Comparison of ENCODE assay signal across 21 mouse cellular contexts in the genomic region with DNA sequence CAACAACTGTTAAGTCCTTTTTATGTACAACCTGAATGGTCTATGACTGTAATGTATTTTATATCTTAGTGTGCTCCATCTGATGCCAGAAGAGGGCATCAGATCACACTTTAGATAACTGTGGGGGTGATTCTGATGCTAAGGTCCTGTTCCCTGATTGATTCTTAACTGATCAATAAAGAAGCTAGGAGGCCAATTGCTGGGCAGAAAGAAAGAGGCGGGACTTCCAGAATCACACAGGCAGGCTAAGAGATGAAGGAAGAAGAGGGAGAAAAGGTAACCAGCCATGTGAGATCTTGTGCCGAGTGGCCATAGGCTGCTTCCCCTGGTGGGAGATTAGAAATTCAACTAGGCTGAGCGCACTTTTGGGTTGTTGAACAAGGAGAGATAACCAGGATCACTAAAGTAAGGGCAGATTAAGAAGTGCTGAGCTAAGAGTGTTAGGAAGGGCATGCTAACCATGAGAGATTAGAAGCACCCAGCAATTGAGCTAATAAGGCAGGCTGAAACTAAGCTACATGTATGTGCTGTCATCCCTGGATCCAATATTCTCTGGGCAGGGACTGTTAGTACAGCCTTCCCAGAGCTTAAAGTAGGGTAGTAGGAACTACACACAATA.
"Had no signal": no experiment of that assay in that cellular context is flagged by ENCODE, and none has a peak within 500 bp of the region (broad histone marks: within the 10 kb centered on the region; RNA-seq: fewer than 3 reads in every experiment).

No protein-coding gene starts in this region.

- ATAC-seq: midbrain, embryonic 13.5 days; midbrain, embryonic 16.5 days had no signal

- H3K9me3 ChIP-seq: limb, embryonic 12.5 days; limb, embryonic 15.5 days; liver, embryonic 15.5 days; midbrain, embryonic 10.5 days; midbrain, embryonic 13.5 days; neural tube, embryonic 13.5 days; stomach, embryonic 15.5 days had no signal

- H3K9ac ChIP-seq: limb, embryonic 12.5 days; limb, embryonic 15.5 days; liver, embryonic 15.5 days; midbrain, embryonic 13.5 days; neural tube, embryonic 13.5 days; stomach, embryonic 15.5 days had no signal

- H3K4me2 ChIP-seq: limb, embryonic 12.5 days; limb, embryonic 15.5 days; liver, embryonic 15.5 days; midbrain, embryonic 13.5 days; neural tube, embryonic 13.5 days; stomach, embryonic 15.5 days had no signal

- H3K27me3 ChIP-seq: limb, embryonic 12.5 days; limb, embryonic 15.5 days; liver, embryonic 15.5 days; midbrain, embryonic 13.5 days; neural tube, embryonic 13.5 days; stomach, embryonic 15.5 days had no signal

- H3K4me1 ChIP-seq: limb, embryonic 12.5 days; limb, embryonic 15.5 days; liver, embryonic 15.5 days; midbrain, embryonic 10.5 days; midbrain, embryonic 13.5 days; neural tube, embryonic 13.5 days; stomach, embryonic 15.5 days had no signal

- DNase-seq: kidney, adult 2 months; kidney, postnatal 25 days; left cerebral cortex, postnatal 4 days; lung, adult 2 months; lung, postnatal 14 days; lung, postnatal 4 days; retina, postnatal 1 day; right cerebral cortex, postnatal 25 days; spleen, adult 18-20 months; thymus, adult 18-20 months; thymus, postnatal 36 days had no signal

- H3K4me3 ChIP-seq: limb, embryonic 12.5 days; limb, embryonic 15.5 days; liver, embryonic 15.5 days; midbrain, embryonic 10.5 days; midbrain, embryonic 13.5 days; myocyte; neural tube, embryonic 13.5 days; stomach, embryonic 15.5 days had no signal

- H3K27ac ChIP-seq: kidney, postnatal 0 days; limb, embryonic 12.5 days; limb, embryonic 15.5 days; liver, embryonic 15.5 days; midbrain, embryonic 10.5 days; midbrain, embryonic 13.5 days; neural tube, embryonic 13.5 days; stomach, embryonic 15.5 days had no signal
